In the genomic region with DNA sequence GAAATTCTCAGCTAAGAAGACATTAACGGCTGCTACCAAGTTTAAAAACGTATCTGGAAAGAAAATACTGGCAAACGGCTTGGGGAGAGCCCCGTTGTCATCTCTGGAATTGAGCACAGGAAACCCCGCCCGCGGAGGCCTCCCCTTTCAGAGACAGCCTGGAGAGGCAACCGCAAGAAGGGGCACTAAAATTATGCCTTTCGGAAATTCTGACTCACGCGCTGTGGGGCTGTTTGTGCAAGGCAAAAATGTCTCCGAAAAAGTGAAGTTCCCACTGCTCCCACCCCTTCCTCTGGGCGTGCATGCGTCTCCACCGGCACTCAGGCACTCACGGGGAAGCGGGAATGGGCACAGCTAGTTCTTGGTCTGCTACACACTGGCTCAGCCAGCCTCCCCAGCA, we compare ENCODE assay signal across 8 mouse cellular contexts. TPM values are rescaled to one million over a fixed set of nuclear protein-coding genes. Genes with fewer than 3 reads are reported as not detected.
A peak's percentile ranks its signal among the peaks of the same experiment; 100 is the strongest.
DNase-seq lines count a peak whose midpoint lies in the region; ATAC-seq and TF ChIP-seq lines count a peak whose summit lies in the region.

No protein-coding gene starts in this region.

- intact Hi-C loops in left cerebral cortex, adult 2 months (cut with DNase I): no loop called here
- intact Hi-C loops in left cerebral cortex, postnatal 4 days (cut with DNase I): no loop called here
- intact Hi-C loops in heart, postnatal 10 days (cut with DNase I): no loop called here

- peak overlapping the region; percentile 13; the same call in 1 of the 2 replicates for H3K4me3 ChIP-seq in left cerebral cortex, adult 2 months
- 0 out of 2 replicates have a peak overlapping the region, but pooled peaks have one; percentile 8 for H3K4me3 ChIP-seq in embryonic facial prominence, embryonic 14.5 days (ENCODE audit: low read depth, low read length)
- H3K4me3 ChIP-seq in limb, embryonic 13.5 days: peak overlapping the region; percentile 10; the same call in 1 of the 2 replicates
- H3K4me3 ChIP-seq in hindbrain, embryonic 14.5 days (replicated peaks; ENCODE audit: low read length): no peak overlapping the region

- H3K36me3 ChIP-seq in embryonic facial prominence, embryonic 14.5 days (ENCODE audit: control insufficient read depth, insufficient read depth, low read length): no peaks in the 10 kb centered on the region
- H3K36me3 ChIP-seq in limb, embryonic 13.5 days: no peaks in the 10 kb centered on the region
- no peaks in the 10 kb centered on the region for H3K36me3 ChIP-seq in hindbrain, embryonic 14.5 days (replicated peaks; ENCODE audit: control insufficient read depth, insufficient read depth)

- TF ChIP-seq CTCF in left cerebral cortex, adult 2 months (IDR thresholded peaks at IDR 0.05): no peak

- peak overlapping the region; percentile 43 for H3K4me2 ChIP-seq in embryonic facial prominence, embryonic 14.5 days (ENCODE audit: low read depth, low read length)
- H3K4me2 ChIP-seq in limb, embryonic 13.5 days (replicated peaks): peak overlapping the region; percentile 46
- no peak overlapping the region for H3K4me2 ChIP-seq in hindbrain, embryonic 14.5 days (replicated peaks)

- no peaks in the 10 kb centered on the region for H3K9me3 ChIP-seq in embryonic facial prominence, embryonic 14.5 days (ENCODE audit: control insufficient read depth, low read length)
- H3K9me3 ChIP-seq in limb, embryonic 13.5 days: no peaks in the 10 kb centered on the region
- H3K9me3 ChIP-seq in hindbrain, embryonic 14.5 days (ENCODE audit: control insufficient read depth, low read length): no peaks in the 10 kb centered on the region

- peak overlapping the region; percentile 19; the same call in 1 of the 2 replicates for H3K9ac ChIP-seq in embryonic facial prominence, embryonic 14.5 days (ENCODE audit: low read depth, low read length)
- no peak overlapping the region; the same call in 1 of the 2 replicates for H3K9ac ChIP-seq in limb, embryonic 13.5 days
- no peak overlapping the region for H3K9ac ChIP-seq in hindbrain, embryonic 14.5 days

- 18% methylated on average over 17 of the region's 17 CpGs for WGBS in embryonic facial prominence, embryonic 14.5 days
- WGBS in limb, embryonic 13.5 days: 18% methylated on average over 17 of the region's 17 CpGs
- WGBS in hindbrain, embryonic 14.5 days: 47% methylated on average over 17 of the region's 17 CpGs

- H3K27me3 ChIP-seq in embryonic facial prominence, embryonic 14.5 days (replicated peaks; ENCODE audit: control insufficient read depth, insufficient read depth, low read length): no peaks in the 10 kb centered on the region; the same call in 1 of the 2 replicates
- peaks cover 33% of the 10 kb centered on the region for H3K27me3 ChIP-seq in limb, embryonic 13.5 days
- H3K27me3 ChIP-seq in hindbrain, embryonic 14.5 days (ENCODE audit: control insufficient read depth, insufficient read depth, low read length): peaks cover 31% of the 10 kb centered on the region

- H3K4me1 ChIP-seq in embryonic facial prominence, embryonic 14.5 days (ENCODE audit: control insufficient read depth, insufficient read depth, low read length): peaks cover 23% of the 10 kb centered on the region
- H3K4me1 ChIP-seq in limb, embryonic 13.5 days: peaks cover 40% of the 10 kb centered on the region
- 0 out of 2 replicates have a peak, but pooled peaks cover 17% of the 10 kb centered on the region for H3K4me1 ChIP-seq in hindbrain, embryonic 14.5 days (replicated peaks; ENCODE audit: control insufficient read depth, insufficient read depth, low read length)

- H3K27ac ChIP-seq in left cerebral cortex, adult 2 months: 0 out of 2 replicates have a peak overlapping the region, but pooled peaks have one; percentile 11
- H3K27ac ChIP-seq in embryonic facial prominence, embryonic 14.5 days (replicated peaks; ENCODE audit: low read depth, low read length): peak overlapping the region; percentile 79
- H3K27ac ChIP-seq in limb, embryonic 13.5 days: peak overlapping the region; percentile 55; the same call in 1 of the 2 replicates
- no peak overlapping the region for H3K27ac ChIP-seq in hindbrain, embryonic 14.5 days

- peak; percentile 56 to 64 for DNase-seq in left cerebral cortex, adult 2 months (ENCODE audit: extremely low spot score in 1 of 2, low spot score in 2 of 2)
- DNase-seq in left cerebral cortex, postnatal 4 days: no peak
- DNase-seq in embryonic facial prominence, embryonic 14.5 days (ENCODE audit: low spot score): peak; percentile 93
- peak; percentile 78 to 81 for DNase-seq in heart, postnatal 10 days
- DNase-seq in natural killer cell, adult 2 months (ENCODE audit: low spot score in 2 of 2): peak; percentile 81 to 82
- DNase-seq in thymus, postnatal 10 days (ENCODE audit: low spot score in 2 of 2): peak; percentile 80 to 85
- no peak for DNase-seq in hindbrain, embryonic 14.5 days (ENCODE audit: low spot score)

- 0 out of 2 replicates have a peak, but pooled peaks have one; percentile 7 for ATAC-seq in embryonic facial prominence, embryonic 14.5 days (ENCODE audit: low read depth)
- ATAC-seq in limb, embryonic 13.5 days (ENCODE audit: low FRiP score, low read depth): no peak
- no peak for ATAC-seq in hindbrain, embryonic 14.5 days (ENCODE audit: low FRiP score)

RNA-seq across cellular contexts. Expression of a gene that starts 3.5 kb away (rescaled TPM):
- total RNA-seq in left cerebral cortex, adult 2 months (2021): 1 to 10 TPM; 1.7 to 1.9 TPM
- 1 to 10 TPM in 1 of 2 experiments, under 1 TPM in 1; 0.82 to 1.4 TPM for total RNA-seq in left cerebral cortex, postnatal 4 days (2021)
- 1.8 and 3.0 TPM in 2 replicates for polyA plus RNA-seq in embryonic facial prominence, embryonic 14.5 days (2014; fragmentation: Nextera tagmentation; extraction: Ambion mirVana)
- total RNA-seq in heart, postnatal 10 days (2021): 1 to 10 TPM; 6.1 to 6.4 TPM
- 1.4 and 1.6 TPM in 2 replicates for polyA plus RNA-seq in limb, embryonic 13.5 days (2015; fragmentation: Nextera tagmentation; extraction: Ambion mirVana)
- polyA plus RNA-seq in hindbrain, embryonic 14.5 days (2014; fragmentation: Nextera tagmentation; extraction: Ambion mirVana): 0.35 TPM in 2 replicates

RNA-seq across cellular contexts. Expression of a gene that starts 19.4 kb away (rescaled TPM):
- 10 to 100 TPM; 46.0 to 50.2 TPM for total RNA-seq in left cerebral cortex, adult 2 months (2021)
- total RNA-seq in left cerebral cortex, postnatal 4 days (2021): 10 to 100 TPM; 50.6 to 56.2 TPM
- polyA plus RNA-seq in embryonic facial prominence, embryonic 14.5 days (2014; fragmentation: Nextera tagmentation; extraction: Ambion mirVana): 183 and 186 TPM in 2 replicates
- total RNA-seq in heart, postnatal 10 days (2021): 10 to 100 TPM; 84.5 to 86.0 TPM
- polyA plus RNA-seq in limb, embryonic 13.5 days (2015; fragmentation: Nextera tagmentation; extraction: Ambion mirVana): 146 and 148 TPM in 2 replicates
- 183 and 189 TPM in 2 replicates for polyA plus RNA-seq in hindbrain, embryonic 14.5 days (2014; fragmentation: Nextera tagmentation; extraction: Ambion mirVana)

Comparison
In these comparisons a context has a peak if more than half of its experiments do, and no peak if none do; other contexts are left out.
1. DNase-seq: peak in left cerebral cortex, adult 2 months (2 of 2), embryonic facial prominence, embryonic 14.5 days (single experiment), heart, postnatal 10 days (2 of 2), natural killer cell, adult 2 months (2 of 2) and thymus, postnatal 10 days (2 of 2); none in left cerebral cortex, postnatal 4 days (single experiment) and hindbrain, embryonic 14.5 days (single experiment).